Mouse (Mus musculus) ES-E14 (cell line): ENCODE measurements at regions not wholly inside any gene's neighbourhood (a gene's known extent, or its start where the extent isn't known, plus 50 kb on each side); places are given as distances from the start of the nearest gene placed in this dataset.

Experiments
- MAFK ChIP-seq: IDR thresholded peaks from 2 replicates; pipeline ENCODE4 v1.6.1; 2014; ENCODE audit warnings: mild to moderate bottlenecking, low read depth, low read length, inconsistent platforms; ENCODE audit not compliant: insufficient read depth
- ZC3H11A ChIP-seq: IDR thresholded peaks from 2 replicates; pipeline ENCODE4 v1.6.1; 2012; ENCODE audit warnings: low read depth, mild to moderate bottlenecking, inconsistent platforms, low read length, borderline replicate concordance

- TF ChIP-seq ZC3H11A (no peak), MAFK (no peak)
These were observed 186.4 kb upstream of the Emcn start for GRCm38 (mm10) chr3:137154200-137155042.
